Mouse (Mus musculus) limb, embryonic 15.5 days (tissue): Measurements from ENCODE around the gene Plekhb2. TPM values are rescaled to one million over a fixed set of nuclear protein-coding genes. Genes with fewer than 3 reads are reported as not detected.

Experiments
- ATAC-seq: fragments of 200-750 bp; cut with Nextera tagmentation; 2 replicates; pipeline ENCODE4 v1.8.0; 2017; ENCODE audit warnings: low read depth, moderate TSS enrichment; ENCODE audit not compliant: insufficient number of reproducible peaks, low FRiP score, low TSS enrichment
- H3K27ac ChIP-seq: fragments of 300-500 bp; sonication (generic); 2 replicates; pipeline ENCODE4 v1.5.1; 2015; ENCODE audit warnings: moderate library complexity, mild to moderate bottlenecking, inconsistent platforms
- H3K27me3 ChIP-seq: fragments of 300-500 bp; sonication (generic); 2 replicates; pipeline ENCODE4 v1.6.1; 2015; ENCODE audit warnings: inconsistent platforms
- H3K36me3 ChIP-seq: fragments of 300-500 bp; sonication (generic); 2 replicates; pipeline ENCODE4 v1.6.1; 2015; ENCODE audit warnings: inconsistent platforms
- H3K4me1 ChIP-seq: fragments of 300-500 bp; sonication (generic); 2 replicates; pipeline ENCODE4 v1.6.1; 2015; ENCODE audit warnings: inconsistent platforms
- H3K4me2 ChIP-seq: fragments of 300-500 bp; sonication (generic); 2 replicates; pipeline ENCODE4 v1.6.1; 2015; ENCODE audit warnings: mild to moderate bottlenecking, inconsistent platforms
- H3K4me3 ChIP-seq: fragments of 300-500 bp; sonication (generic); 2 replicates; pipeline ENCODE4 v1.5.1; 2015; ENCODE audit warnings: mild to moderate bottlenecking, inconsistent platforms
- H3K9ac ChIP-seq: fragments of 300-500 bp; sonication (generic); 2 replicates; pipeline ENCODE4 v1.6.1; 2015; ENCODE audit warnings: inconsistent platforms
- H3K9me3 ChIP-seq: fragments of 300-500 bp; sonication (generic); 2 replicates; pipeline ENCODE4 v1.6.1; 2016; ENCODE audit warnings: inconsistent platforms
- WGBS: fragments of 180-500 bp; shearing (Covaris S2); methylation state at CpG from one replicate; pipeline ENCODE4 v1.1.7; 2015; 5-methylcytosine and 5-hydroxymethylcytosine counted together
- polyA plus RNA-seq: library from polyadenylated mRNA; unstranded; fragments of >200 nt; fragmentation: Nextera tagmentation; extraction: Ambion mirVana; gene quantifications from 2 replicates; pipeline ENCODE4 v1.2.1, GENCODE M21; 2015

Plekhb2 gene
- polyA plus RNA-seq, 1 experiment from 2014 or later, result 20.4 TPM

GRCm38 (mm10) chr1:34837951-34838689 lies 11.7 kb upstream of the Plekhb2 start:
- Histone ChIP-seq H3K27ac (no peak overlapping the region), H3K27me3 (no peaks in the 10 kb centered on the region), H3K36me3 (peaks cover 19% of the 10 kb centered on the region), H3K9me3 (no peaks in the 10 kb centered on the region), H3K9ac (no peak overlapping the region), H3K4me2 (no peak overlapping the region), H3K4me3 (no peak overlapping the region), H3K4me1 (peaks cover 34% of the 10 kb centered on the region)
- WGBS, result 75% methylated on average over 6 of the region's 6 CpGs
- ATAC-seq, result no peak

GRCm38 (mm10) chr1:34839241-34839640 lies 10.5 kb upstream of the Plekhb2 start:
- Histone ChIP-seq H3K9ac (no peak overlapping the region), H3K27ac (no peak overlapping the region), H3K36me3 (peaks cover 17% of the 10 kb centered on the region), H3K27me3 (no peaks in the 10 kb centered on the region), H3K9me3 (no peaks in the 10 kb centered on the region), H3K4me3 (no peak overlapping the region), H3K4me1 (peaks cover 36% of the 10 kb centered on the region), H3K4me2 (no peak overlapping the region)
- no peak for ATAC-seq
- 64% methylated on average over 12 of the region's 12 CpGs for WGBS

- 0 out of 2 replicates have a peak, but pooled peaks cover 3% of the 10 kb centered on the region for H3K36me3 ChIP-seq
- peak overlapping the region; percentile 76 for H3K4me2 ChIP-seq
- peaks cover 28% of the 10 kb centered on the region for H3K4me1 ChIP-seq
- H3K4me3 ChIP-seq, result peak overlapping the region; percentile 81
- under 1% methylated on average over 12 of the region's 12 CpGs for WGBS
- H3K9me3 ChIP-seq, result no peaks in the 10 kb centered on the region
- H3K27ac ChIP-seq, result peak overlapping the region; percentile 99
- ATAC-seq, result no peak
- peak overlapping the region; percentile 90 for H3K9ac ChIP-seq
- H3K27me3 ChIP-seq, result no peaks in the 10 kb centered on the region
Measured at GRCm38 (mm10) chr1:34841709-34842388, 7.9 kb upstream of the Plekhb2 start.

GRCm38 (mm10) chr1:34842389-34842861 lies 7.4 kb upstream of the Plekhb2 start:
- 2% methylated on average over 21 of the region's 51 CpGs for WGBS
- H3K4me2 ChIP-seq, result peak overlapping the region; percentile 76
- H3K9ac ChIP-seq, result peak overlapping the region; percentile 90
- peak overlapping the region; percentile 99 for H3K27ac ChIP-seq
- H3K27me3 ChIP-seq, result no peaks in the 10 kb centered on the region
- no peaks in the 10 kb centered on the region for H3K36me3 ChIP-seq
- no peaks in the 10 kb centered on the region for H3K9me3 ChIP-seq
- H3K4me1 ChIP-seq, result peaks cover 25% of the 10 kb centered on the region
- ATAC-seq, result peak; percentile 80
- H3K4me3 ChIP-seq, result peak overlapping the region; percentile 81

GRCm38 (mm10) chr1:34842887-34843618 lies 6.7 kb upstream of the Plekhb2 start, which contains the start of gene Fam168b:
Gene Fam168b (minus strand): TSS chr1:34843065.
- WGBS, result under 1% methylated on average over 52 of the region's 59 CpGs
- peak within 1 kb of the TSS; percentile 76 for H3K4me2 ChIP-seq
- no peaks in the 10 kb centered on the region for H3K36me3 ChIP-seq
- peak within 1 kb of the TSS; percentile 99 for H3K27ac ChIP-seq
- ATAC-seq, result peak; percentile 87
- no peaks in the 10 kb centered on the region for H3K27me3 ChIP-seq
- H3K4me1 ChIP-seq, result peaks cover 24% of the 10 kb centered on the region
- H3K9ac ChIP-seq, result peak within 1 kb of the TSS; percentile 90
- no peaks in the 10 kb centered on the region for H3K9me3 ChIP-seq
- H3K4me3 ChIP-seq, result peak within 1 kb of the TSS; percentile 81

- H3K36me3 ChIP-seq, result no peaks in the 10 kb centered on the region
- no peaks in the 10 kb centered on the region for H3K9me3 ChIP-seq
- H3K4me1 ChIP-seq, result peaks cover 8% of the 10 kb centered on the region
- no peak overlapping the region for H3K27ac ChIP-seq
- no peak overlapping the region for H3K4me2 ChIP-seq
- no peak overlapping the region for H3K4me3 ChIP-seq
- H3K9ac ChIP-seq, result no peak overlapping the region
- 75% methylated on average over 3 of the region's 3 CpGs for WGBS
- no peak for ATAC-seq
- no peaks in the 10 kb centered on the region for H3K27me3 ChIP-seq
Measured at GRCm38 (mm10) chr1:34847070-34847469, 2.7 kb upstream of the Plekhb2 start.

GRCm38 (mm10) chr1:34850343-34851136 lies 764 bp downstream of the Plekhb2 start:
- Histone ChIP-seq H3K4me2 (peak overlapping the region; percentile 86), H3K4me3 (peak overlapping the region; percentile 71), H3K4me1 (peaks cover 5% of the 10 kb centered on the region), H3K27me3 (no peaks in the 10 kb centered on the region), H3K36me3 (no peaks in the 10 kb centered on the region), H3K9ac (peak overlapping the region; percentile 77; the same call in 1 of the 2 replicates), H3K27ac (no peak overlapping the region), H3K9me3 (no peaks in the 10 kb centered on the region)
- 48% methylated on average over 11 of the region's 11 CpGs for WGBS
- ATAC-seq, result peak; percentile 7; the same call in 1 of the 2 replicates

- H3K27ac ChIP-seq, result no peak overlapping the region
- ATAC-seq, result no peak
- no peaks in the 10 kb centered on the region for H3K36me3 ChIP-seq
- no peak overlapping the region for H3K4me2 ChIP-seq
- H3K9me3 ChIP-seq, result no peaks in the 10 kb centered on the region
- WGBS, result 31% methylated on average over 6 of the region's 6 CpGs
- H3K4me3 ChIP-seq, result no peak overlapping the region
- no peaks in the 10 kb centered on the region for H3K27me3 ChIP-seq
- no peak overlapping the region for H3K9ac ChIP-seq
- peaks cover 5% of the 10 kb centered on the region for H3K4me1 ChIP-seq
Measured at GRCm38 (mm10) chr1:34851562-34851961, 1.8 kb downstream of the Plekhb2 start.

- Histone ChIP-seq H3K27me3 (no peaks in the 10 kb centered on the region), H3K4me1 (peaks cover 5% of the 10 kb centered on the region), H3K9ac (no peak overlapping the region), H3K4me3 (no peak overlapping the region), H3K27ac (no peak overlapping the region), H3K9me3 (no peaks in the 10 kb centered on the region), H3K36me3 (no peaks in the 10 kb centered on the region), H3K4me2 (no peak overlapping the region)
- ATAC-seq, result no peak
- WGBS, result 69% methylated on average over 11 of the region's 11 CpGs
Measured at GRCm38 (mm10) chr1:34852116-34852878, 2.5 kb downstream of the Plekhb2 start.

GRCm38 (mm10) chr1:34853786-34854185 lies 4.0 kb downstream of the Plekhb2 start:
- H3K36me3 ChIP-seq, result no peaks in the 10 kb centered on the region
- no peak overlapping the region for H3K4me3 ChIP-seq
- no peak overlapping the region for H3K27ac ChIP-seq
- peaks cover 5% of the 10 kb centered on the region for H3K4me1 ChIP-seq
- ATAC-seq, result no peak
- H3K9me3 ChIP-seq, result no peaks in the 10 kb centered on the region
- H3K27me3 ChIP-seq, result no peaks in the 10 kb centered on the region
- WGBS, result 92% methylated on average over 2 of the region's 2 CpGs
- no peak overlapping the region for H3K9ac ChIP-seq
- H3K4me2 ChIP-seq, result no peak overlapping the region
